Mouse (Mus musculus): Measurements from ENCODE around the gene Aif1. TPM values are rescaled to one million over a fixed set of nuclear protein-coding genes. Genes with fewer than 3 reads are reported as not detected.

Gene Aif1
- polyA plus RNA-seq, 1 experiment from 2014 or later: 25.4 TPM

- no peaks in the 10 kb centered on the region for H3K27me3 ChIP-seq (replicated peaks; ENCODE audit: control insufficient read depth, insufficient read depth, low read length)
- H3K36me3 ChIP-seq (ENCODE audit: control insufficient read depth, insufficient read depth): peaks cover 82% of the 10 kb centered on the region
- peaks cover 4% of the 10 kb centered on the region; the same call in 1 of the 2 replicates for H3K4me1 ChIP-seq (replicated peaks; ENCODE audit: control insufficient read depth, insufficient read depth, low read length)
- no peak for TF ChIP-seq CTCF (IDR thresholded peaks at IDR 0.05; ENCODE audit: low read depth)
- no peak for ATAC-seq
- no peak overlapping the region for H3K4me3 ChIP-seq (ENCODE audit: low read depth, low read length)
- no peak overlapping the region for H3K27ac ChIP-seq (ENCODE audit: low read depth, low read length)
- H3K4me2 ChIP-seq (replicated peaks; ENCODE audit: low read depth): no peak overlapping the region
- 92% methylated on average over 16 of the region's 16 CpGs for WGBS
- no peaks in the 10 kb centered on the region for H3K9me3 ChIP-seq (ENCODE audit: control insufficient read depth)
- H3K9ac ChIP-seq (ENCODE audit: low read depth, low read length): no peak overlapping the region
Observed at GRCm38 (mm10) chr17:35158850-35159593, 16.8 kb downstream of the Aif1 start.

GRCm38 (mm10) chr17:35157661-35158175, 18.1 kb downstream of the Aif1 start:
- no peak overlapping the region for H3K27ac ChIP-seq (ENCODE audit: low read depth, low read length)
- no peak overlapping the region for H3K9ac ChIP-seq (ENCODE audit: low read depth, low read length)
- TF ChIP-seq CTCF (IDR thresholded peaks at IDR 0.05; ENCODE audit: low read depth): no peak
- 84% methylated on average over 8 of the region's 8 CpGs for WGBS
- ATAC-seq: no peak
- peaks cover 96% of the 10 kb centered on the region for H3K36me3 ChIP-seq (ENCODE audit: control insufficient read depth, insufficient read depth)
- no peaks in the 10 kb centered on the region for H3K27me3 ChIP-seq (replicated peaks; ENCODE audit: control insufficient read depth, insufficient read depth, low read length)
- H3K4me3 ChIP-seq (ENCODE audit: low read depth, low read length): no peak overlapping the region
- no peaks in the 10 kb centered on the region for H3K9me3 ChIP-seq (ENCODE audit: control insufficient read depth)
- H3K4me2 ChIP-seq (replicated peaks; ENCODE audit: low read depth): no peak overlapping the region
- no peaks in the 10 kb centered on the region; the same call in 1 of the 2 replicates for H3K4me1 ChIP-seq (replicated peaks; ENCODE audit: control insufficient read depth, insufficient read depth, low read length)

DNA sequence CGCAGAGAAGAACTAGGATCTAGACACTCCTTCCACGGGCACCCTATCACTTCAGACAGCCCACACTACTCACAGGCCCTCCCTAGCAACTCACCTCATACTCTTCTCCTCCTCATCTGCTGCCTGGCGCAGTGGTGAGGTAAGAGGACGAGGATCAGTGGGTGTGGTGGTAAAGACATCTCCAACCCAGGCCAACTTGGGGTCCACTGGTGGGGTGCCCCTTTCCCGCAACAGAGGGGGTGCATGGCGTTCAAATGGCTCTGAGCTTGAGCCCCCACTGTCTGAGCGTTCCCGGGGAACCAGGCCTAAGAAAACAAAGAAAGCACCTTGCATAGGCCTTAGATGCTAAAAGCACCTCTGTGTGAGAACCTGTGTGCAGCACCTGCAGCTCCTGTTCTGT, 18.6 kb downstream of the Aif1 start:
- Histone ChIP-seq H3K4me3 (ENCODE audit: low read depth, low read length) (no peak overlapping the region), H3K36me3 (ENCODE audit: control insufficient read depth, insufficient read depth) (peaks cover 100% of the 10 kb centered on the region), H3K27me3 (replicated peaks; ENCODE audit: control insufficient read depth, insufficient read depth, low read length) (no peaks in the 10 kb centered on the region), H3K4me2 (replicated peaks; ENCODE audit: low read depth) (no peak overlapping the region), H3K4me1 (replicated peaks; ENCODE audit: control insufficient read depth, insufficient read depth, low read length) (no peaks in the 10 kb centered on the region), H3K9me3 (ENCODE audit: control insufficient read depth) (no peaks in the 10 kb centered on the region), H3K27ac (ENCODE audit: low read depth, low read length) (no peak overlapping the region), H3K9ac (ENCODE audit: low read depth, low read length) (no peak overlapping the region)
- TF ChIP-seq CTCF (IDR thresholded peaks at IDR 0.05; ENCODE audit: low read depth): no peak
- WGBS: 92% methylated on average over 8 of the region's 8 CpGs
- ATAC-seq: no peak

DNA sequence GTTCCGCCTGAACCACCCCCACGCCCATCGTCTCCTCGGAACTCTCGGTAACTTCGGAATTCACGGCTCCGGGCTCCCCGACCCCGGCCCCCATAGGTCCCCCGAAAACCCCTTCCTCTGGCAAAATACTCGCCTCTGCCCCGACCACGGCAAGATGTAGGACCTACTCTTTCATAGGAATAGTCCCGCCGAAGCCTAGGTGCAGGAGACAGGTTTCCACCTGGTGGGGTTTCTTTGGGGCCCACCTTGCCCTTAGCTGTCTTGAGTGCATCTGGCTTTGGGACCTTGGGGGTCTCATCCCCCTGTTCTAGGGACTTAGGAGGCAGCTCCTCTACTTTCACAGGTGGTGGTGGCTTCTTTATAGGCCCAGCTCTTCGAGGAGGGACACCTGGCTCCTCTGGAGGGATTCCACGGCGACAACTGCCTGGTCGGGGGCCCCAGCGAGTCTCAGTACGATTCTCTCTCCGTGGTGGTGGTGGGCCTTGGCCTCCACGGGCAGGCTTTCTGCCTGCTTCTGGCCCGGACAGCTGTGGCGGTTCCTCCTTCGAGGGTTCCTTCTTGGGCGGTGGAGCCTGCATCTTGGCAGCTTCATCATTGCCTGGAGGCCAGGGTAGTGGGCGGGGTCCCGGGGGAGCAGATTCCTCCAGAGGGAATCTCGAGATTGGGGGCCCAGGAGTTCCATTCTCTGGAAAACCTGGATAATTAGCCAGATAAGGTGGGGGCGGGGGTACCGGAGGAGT, 19.2 kb downstream of the Aif1 start:
- H3K4me1 ChIP-seq (replicated peaks; ENCODE audit: control insufficient read depth, insufficient read depth, low read length): no peaks in the 10 kb centered on the region
- 86% methylated on average over 33 of the region's 33 CpGs for WGBS

GRCm38 (mm10) chr17:35155451-35155850, 20.4 kb downstream of the Aif1 start:
- 91% methylated on average over 12 of the region's 12 CpGs for WGBS
- no peaks in the 10 kb centered on the region for H3K27me3 ChIP-seq (replicated peaks; ENCODE audit: control insufficient read depth, insufficient read depth, low read length)

More for the DNA sequence above, 19.2 kb downstream of the Aif1 start:
- no peak for TF ChIP-seq CTCF (IDR thresholded peaks at IDR 0.05; ENCODE audit: low read depth)
- Histone ChIP-seq H3K9me3 (ENCODE audit: control insufficient read depth) (no peaks in the 10 kb centered on the region), H3K36me3 (ENCODE audit: control insufficient read depth, insufficient read depth) (peaks cover 99% of the 10 kb centered on the region), H3K27me3 (replicated peaks; ENCODE audit: control insufficient read depth, insufficient read depth, low read length) (no peaks in the 10 kb centered on the region), H3K9ac (ENCODE audit: low read depth, low read length) (no peak overlapping the region), H3K27ac (ENCODE audit: low read depth, low read length) (no peak overlapping the region), H3K4me3 (ENCODE audit: low read depth, low read length) (no peak overlapping the region), H3K4me2 (replicated peaks; ENCODE audit: low read depth) (no peak overlapping the region)
- no peak for ATAC-seq

DNA sequence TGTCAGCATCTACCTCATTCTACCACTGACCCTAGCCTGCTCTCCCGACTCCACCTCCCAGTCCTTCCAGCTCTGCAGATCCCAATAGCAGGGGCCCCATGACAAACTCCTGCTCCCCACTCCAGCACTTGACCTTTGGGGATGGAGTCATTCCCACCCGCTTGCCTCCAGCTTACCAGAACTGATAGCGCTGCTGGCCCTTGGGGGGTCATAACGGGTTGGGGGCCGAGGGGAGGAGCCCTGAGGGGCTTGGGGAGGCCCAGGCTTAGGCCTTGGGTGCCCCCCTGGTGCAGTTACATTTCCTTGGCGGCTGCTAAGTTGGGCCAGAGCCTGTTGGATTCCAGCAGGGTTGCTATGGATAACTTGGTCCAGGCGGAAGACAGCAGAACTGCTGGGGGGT, 21.3 kb downstream of the Aif1 start:
- Histone ChIP-seq H3K9ac (ENCODE audit: low read depth, low read length) (no peak overlapping the region), H3K4me3 (ENCODE audit: low read depth, low read length) (no peak overlapping the region), H3K4me1 (replicated peaks; ENCODE audit: control insufficient read depth, insufficient read depth, low read length) (no peaks in the 10 kb centered on the region), H3K9me3 (ENCODE audit: control insufficient read depth) (no peaks in the 10 kb centered on the region), H3K4me2 (replicated peaks; ENCODE audit: low read depth) (no peak overlapping the region), H3K27me3 (replicated peaks; ENCODE audit: control insufficient read depth, insufficient read depth, low read length) (no peaks in the 10 kb centered on the region), H3K27ac (ENCODE audit: low read depth, low read length) (no peak overlapping the region; the same call in 1 of the 2 replicates), H3K36me3 (ENCODE audit: control insufficient read depth, insufficient read depth) (peaks cover 97% of the 10 kb centered on the region)
- TF ChIP-seq CTCF (IDR thresholded peaks at IDR 0.05; ENCODE audit: low read depth): no peak
- 82% methylated on average over 7 of the region's 7 CpGs for WGBS
- no peak for ATAC-seq

More at GRCm38 (mm10) chr17:35155451-35155850, 20.4 kb downstream of the Aif1 start:
- Histone ChIP-seq H3K27ac (ENCODE audit: low read depth, low read length) (no peak overlapping the region), H3K9me3 (ENCODE audit: control insufficient read depth) (no peaks in the 10 kb centered on the region), H3K4me2 (replicated peaks; ENCODE audit: low read depth) (no peak overlapping the region), H3K4me1 (replicated peaks; ENCODE audit: control insufficient read depth, insufficient read depth, low read length) (no peaks in the 10 kb centered on the region), H3K4me3 (ENCODE audit: low read depth, low read length) (no peak overlapping the region), H3K9ac (ENCODE audit: low read depth, low read length) (no peak overlapping the region), H3K36me3 (ENCODE audit: control insufficient read depth, insufficient read depth) (peaks cover 97% of the 10 kb centered on the region)
- no peak for ATAC-seq
- no peak for TF ChIP-seq CTCF (IDR thresholded peaks at IDR 0.05; ENCODE audit: low read depth)

All from intestine, postnatal 0 days (tissue).